Mouse (Mus musculus): ENCODE measurements around the gene Gfi1. TPM values are rescaled to one million over a fixed set of nuclear protein-coding genes. Genes with fewer than 3 reads are reported as not detected.

Gene Gfi1
- polyA plus RNA-seq (2014; fragmentation: Nextera tagmentation; extraction: Ambion mirVana): 0.07 TPM in 1 of 2 replicates, not detected in the other

DNA sequence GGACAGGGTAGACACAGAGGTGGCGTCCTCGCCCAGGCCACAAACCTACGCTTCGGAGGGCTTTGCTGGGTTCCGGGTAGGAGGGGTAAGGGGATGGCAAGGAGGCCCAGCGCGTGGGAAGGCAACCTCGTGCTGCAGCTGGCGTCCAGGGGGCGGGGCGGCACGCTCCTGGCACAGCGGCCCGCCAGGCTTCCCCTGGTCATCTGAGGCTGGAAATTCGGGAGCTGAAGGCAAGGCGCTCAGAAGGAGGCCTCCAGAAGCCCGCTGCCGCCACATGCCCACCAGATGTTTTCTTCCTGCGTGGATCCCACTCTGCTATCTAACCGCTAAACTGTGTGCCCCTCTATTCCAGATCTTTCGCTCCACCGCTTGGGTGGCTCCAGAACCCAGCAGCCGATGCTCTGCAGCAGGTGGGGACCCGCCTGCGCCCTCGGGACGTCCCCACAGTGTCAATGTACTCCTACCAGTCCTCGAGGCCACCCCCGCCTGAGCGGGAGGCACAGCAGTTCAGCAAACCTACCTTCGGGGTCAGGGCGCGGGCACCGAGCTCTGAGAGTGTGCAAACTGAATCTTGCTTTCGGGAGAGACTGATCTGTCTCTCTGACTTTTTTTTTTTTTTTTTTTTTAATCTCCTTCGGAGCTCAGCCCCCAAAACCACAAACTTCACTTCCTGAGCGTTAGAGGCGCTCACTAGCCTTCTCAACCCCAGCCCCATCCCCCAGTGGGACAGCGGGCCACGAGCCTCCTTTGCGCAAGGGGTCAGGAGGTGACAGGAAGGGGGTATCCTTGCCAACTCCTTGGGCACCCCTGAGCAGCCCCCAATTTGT is at the start of gene Gfi1:
Gfi1 (minus strand) TSS at position 602 of the 827 bp plus-strand sequence.
- no peak within 1 kb of the TSS for H3K9ac ChIP-seq (ENCODE audit: low read length)
- H3K9me3 ChIP-seq (ENCODE audit: control insufficient read depth, low read length): no peaks in the 10 kb centered on the region
- H3K4me2 ChIP-seq (ENCODE audit: low read depth, low read length, severe bottlenecking): peak within 1 kb of the TSS; percentile 46
- H3K4me1 ChIP-seq (replicated peaks; ENCODE audit: control insufficient read depth, insufficient read depth, low read length): peaks cover 29% of the 10 kb centered on the region
- no peaks in the 10 kb centered on the region for H3K36me3 ChIP-seq (ENCODE audit: control insufficient read depth, insufficient read depth, low read length)
- H3K27me3 ChIP-seq (ENCODE audit: control insufficient read depth, insufficient read depth, low read length): peaks cover 86% of the 10 kb centered on the region
- H3K4me3 ChIP-seq (ENCODE audit: low read depth, low read length): peak within 1 kb of the TSS; percentile 20
- ATAC-seq (replicated peaks; ENCODE audit: low FRiP score) (no peak), DNase-seq (ENCODE audit: low spot score) (peak; percentile 55)
- under 1% methylated on average over 41 of the region's 41 CpGs for WGBS
- no peak within 1 kb of the TSS for H3K27ac ChIP-seq (ENCODE audit: low read depth, low read length)

DNA sequence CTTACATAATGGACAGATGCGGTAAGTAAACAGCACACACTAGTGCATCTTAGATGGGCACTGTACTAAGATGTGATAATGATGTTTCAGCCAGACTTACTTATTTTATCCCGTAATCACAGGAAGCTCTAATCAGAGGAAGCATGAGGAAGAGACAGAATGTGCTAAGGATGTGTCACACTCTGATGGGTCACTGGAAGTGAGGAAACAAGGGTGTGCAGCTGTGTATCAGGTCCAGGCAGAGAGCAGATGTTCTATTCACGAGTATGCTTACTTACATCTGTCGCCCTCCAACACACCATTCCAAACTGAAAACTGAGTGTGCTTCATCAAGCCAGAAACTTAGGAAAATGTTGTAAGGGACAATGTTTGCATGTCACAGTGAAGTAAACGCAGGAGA is 46.2 kb upstream of the Gfi1 start:
- DNase-seq (ENCODE audit: low spot score) (no peak), ATAC-seq (replicated peaks; ENCODE audit: low FRiP score) (no peak)
- Histone ChIP-seq H3K9ac (ENCODE audit: low read length) (no peak overlapping the region), H3K36me3 (ENCODE audit: control insufficient read depth, insufficient read depth, low read length) (no peaks in the 10 kb centered on the region; the same call in 1 of the 2 replicates), H3K27ac (ENCODE audit: low read depth, low read length) (no peak overlapping the region), H3K4me3 (ENCODE audit: low read depth, low read length) (no peak overlapping the region), H3K27me3 (ENCODE audit: control insufficient read depth, insufficient read depth, low read length) (no peaks in the 10 kb centered on the region), H3K4me1 (replicated peaks; ENCODE audit: control insufficient read depth, insufficient read depth, low read length) (no peaks in the 10 kb centered on the region), H3K4me2 (ENCODE audit: low read depth, low read length, severe bottlenecking) (no peak overlapping the region), H3K9me3 (ENCODE audit: control insufficient read depth, low read length) (no peaks in the 10 kb centered on the region)
- 87% methylated on average over 5 of the region's 5 CpGs for WGBS

DNA sequence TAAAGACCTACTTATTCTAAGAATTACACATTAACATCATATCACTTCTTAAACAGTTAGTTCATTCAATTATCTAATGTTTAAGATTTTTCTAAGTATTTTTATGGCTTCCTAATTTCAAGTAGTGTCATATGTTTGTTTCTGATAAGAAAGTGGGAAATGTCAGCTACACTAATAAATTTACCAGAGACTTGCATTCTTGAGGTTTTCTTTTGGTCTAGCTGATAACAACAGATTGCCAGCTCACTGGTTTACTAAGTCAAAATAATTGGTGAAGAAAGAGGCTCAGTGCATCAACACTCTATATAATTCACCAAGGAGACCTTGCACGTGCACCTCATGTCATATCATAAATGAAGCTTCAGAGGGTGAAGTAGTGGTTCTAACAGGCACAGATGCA is 42.4 kb upstream of the Gfi1 start:
- Histone ChIP-seq H3K4me1 (replicated peaks; ENCODE audit: control insufficient read depth, insufficient read depth, low read length) (no peaks in the 10 kb centered on the region), H3K4me3 (ENCODE audit: low read depth, low read length) (no peak overlapping the region), H3K27me3 (ENCODE audit: control insufficient read depth, insufficient read depth, low read length) (no peaks in the 10 kb centered on the region), H3K27ac (ENCODE audit: low read depth, low read length) (no peak overlapping the region), H3K9me3 (ENCODE audit: control insufficient read depth, low read length) (no peaks in the 10 kb centered on the region), H3K36me3 (ENCODE audit: control insufficient read depth, insufficient read depth, low read length) (no peaks in the 10 kb centered on the region; the same call in 1 of the 2 replicates), H3K9ac (ENCODE audit: low read length) (no peak overlapping the region), H3K4me2 (ENCODE audit: low read depth, low read length, severe bottlenecking) (no peak overlapping the region)
- ATAC-seq (replicated peaks; ENCODE audit: low FRiP score) (no peak), DNase-seq (ENCODE audit: low spot score) (no peak)
- WGBS: 93% methylated on average over 1 of the region's 1 CpGs

DNA sequence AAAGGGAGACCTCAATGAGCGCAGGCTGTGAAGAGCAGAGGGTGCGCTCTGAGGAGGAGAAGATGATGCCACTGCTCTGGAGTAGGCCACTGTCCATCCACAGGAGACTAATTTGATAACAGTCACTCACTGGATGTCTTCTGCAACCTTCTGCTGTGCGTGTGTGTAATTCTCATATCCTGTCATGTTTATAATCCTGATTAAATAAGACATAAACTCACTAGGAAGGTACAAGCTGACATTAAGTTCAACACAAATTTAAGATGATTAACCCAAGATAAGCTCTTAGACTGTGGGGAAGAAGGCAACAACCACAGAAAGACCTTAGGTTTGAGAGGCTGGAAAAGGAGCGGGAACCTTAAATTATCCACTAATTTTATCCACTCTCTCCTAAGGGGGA is 40.1 kb upstream of the Gfi1 start:
- Histone ChIP-seq H3K9me3 (ENCODE audit: control insufficient read depth, low read length) (no peaks in the 10 kb centered on the region), H3K27me3 (ENCODE audit: control insufficient read depth, insufficient read depth, low read length) (no peaks in the 10 kb centered on the region), H3K4me2 (ENCODE audit: low read depth, low read length, severe bottlenecking) (no peak overlapping the region), H3K9ac (ENCODE audit: low read length) (no peak overlapping the region), H3K27ac (ENCODE audit: low read depth, low read length) (no peak overlapping the region), H3K4me3 (ENCODE audit: low read depth, low read length) (no peak overlapping the region), H3K4me1 (replicated peaks; ENCODE audit: control insufficient read depth, insufficient read depth, low read length) (no peaks in the 10 kb centered on the region), H3K36me3 (ENCODE audit: control insufficient read depth, insufficient read depth, low read length) (no peaks in the 10 kb centered on the region; the same call in 1 of the 2 replicates)
- ATAC-seq (replicated peaks; ENCODE audit: low FRiP score) (no peak), DNase-seq (ENCODE audit: low spot score) (no peak)
- 95% methylated on average over 4 of the region's 4 CpGs for WGBS

DNA sequence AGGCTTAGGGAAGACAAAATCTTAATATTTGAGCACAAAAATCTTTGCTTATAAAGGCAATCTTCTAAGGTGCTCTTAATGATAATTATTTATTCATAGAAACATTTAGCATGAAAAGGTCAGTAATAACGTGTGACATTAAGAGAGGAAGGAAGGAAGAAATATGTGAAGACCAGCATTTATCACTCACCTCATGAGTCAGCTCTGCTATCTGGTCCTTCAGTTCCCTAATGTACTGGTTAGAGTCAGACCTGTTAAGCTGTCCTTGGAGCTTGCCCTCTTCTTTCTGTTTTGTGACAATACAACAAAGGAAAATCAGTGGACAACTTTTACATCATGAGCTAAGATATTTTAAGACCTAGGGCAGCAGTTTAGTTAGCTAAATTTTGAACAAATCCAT is 38.6 kb upstream of the Gfi1 start:
- no peaks in the 10 kb centered on the region for H3K4me1 ChIP-seq (replicated peaks; ENCODE audit: control insufficient read depth, insufficient read depth, low read length)
- no peak for ATAC-seq (replicated peaks; ENCODE audit: low FRiP score)
- 79% methylated on average over 1 of the region's 1 CpGs for WGBS
- H3K9ac ChIP-seq (ENCODE audit: low read length): no peak overlapping the region
- no peaks in the 10 kb centered on the region for H3K27me3 ChIP-seq (ENCODE audit: control insufficient read depth, insufficient read depth, low read length)
- no peak overlapping the region for H3K27ac ChIP-seq (ENCODE audit: low read depth, low read length)
- no peak overlapping the region for H3K4me3 ChIP-seq (ENCODE audit: low read depth, low read length)
- no peak for DNase-seq (ENCODE audit: low spot score)
- no peak overlapping the region for H3K4me2 ChIP-seq (ENCODE audit: low read depth, low read length, severe bottlenecking)
- no peaks in the 10 kb centered on the region; the same call in 1 of the 2 replicates for H3K36me3 ChIP-seq (ENCODE audit: control insufficient read depth, insufficient read depth, low read length)
- H3K9me3 ChIP-seq (ENCODE audit: control insufficient read depth, low read length): no peaks in the 10 kb centered on the region

DNA sequence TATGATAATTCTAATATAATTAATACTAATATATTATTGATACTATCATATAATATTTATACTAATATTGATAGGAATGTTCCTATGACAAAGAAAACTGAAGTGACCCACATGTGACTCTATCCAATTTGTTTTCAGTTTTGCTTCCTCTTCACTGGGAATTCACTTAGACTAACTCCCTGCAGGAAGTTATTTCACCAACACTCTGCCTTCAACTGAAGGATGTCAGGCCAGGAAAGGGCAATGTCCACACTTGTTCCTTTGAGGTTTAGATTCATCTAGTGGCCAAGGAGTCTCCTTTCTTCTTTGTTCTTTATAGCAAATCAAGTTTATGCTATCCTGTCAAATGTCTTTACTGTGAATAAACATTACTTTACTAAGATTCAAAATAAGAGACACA is 37.8 kb upstream of the Gfi1 start:
- DNase-seq (ENCODE audit: low spot score) (no peak), ATAC-seq (replicated peaks; ENCODE audit: low FRiP score) (no peak)
- H3K9ac ChIP-seq (ENCODE audit: low read length): no peak overlapping the region
- H3K9me3 ChIP-seq (ENCODE audit: control insufficient read depth, low read length): no peaks in the 10 kb centered on the region
- H3K27ac ChIP-seq (ENCODE audit: low read depth, low read length): no peak overlapping the region
- no peak overlapping the region for H3K4me2 ChIP-seq (ENCODE audit: low read depth, low read length, severe bottlenecking)
- H3K4me1 ChIP-seq (replicated peaks; ENCODE audit: control insufficient read depth, insufficient read depth, low read length): no peaks in the 10 kb centered on the region
- H3K4me3 ChIP-seq (ENCODE audit: low read depth, low read length): no peak overlapping the region
- H3K27me3 ChIP-seq (ENCODE audit: control insufficient read depth, insufficient read depth, low read length): no peaks in the 10 kb centered on the region
- H3K36me3 ChIP-seq (ENCODE audit: control insufficient read depth, insufficient read depth, low read length): no peaks in the 10 kb centered on the region; the same call in 1 of the 2 replicates

DNA sequence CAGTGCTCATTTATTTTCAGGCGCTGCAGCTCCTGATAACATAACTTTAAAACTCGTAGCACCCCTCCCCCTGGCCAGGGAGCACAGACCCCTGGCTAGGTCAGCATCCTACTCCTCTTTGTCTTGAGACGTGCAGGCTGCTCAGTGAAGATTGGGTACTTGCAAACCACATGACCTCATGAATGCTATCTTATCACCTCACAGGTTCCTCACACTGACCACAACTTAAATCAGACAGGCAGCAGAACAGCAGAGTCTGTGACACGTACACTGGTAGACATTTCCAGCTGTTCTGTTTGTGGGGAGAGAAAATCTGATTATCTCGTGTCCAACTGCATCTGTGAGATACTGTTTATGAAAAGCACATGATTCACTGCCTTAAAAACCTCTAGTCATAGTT is 33.3 kb upstream of the Gfi1 start:
- Histone ChIP-seq H3K27me3 (ENCODE audit: control insufficient read depth, insufficient read depth, low read length) (no peaks in the 10 kb centered on the region), H3K36me3 (ENCODE audit: control insufficient read depth, insufficient read depth, low read length) (no peaks in the 10 kb centered on the region), H3K9me3 (ENCODE audit: control insufficient read depth, low read length) (no peaks in the 10 kb centered on the region), H3K4me3 (ENCODE audit: low read depth, low read length) (no peak overlapping the region), H3K4me2 (ENCODE audit: low read depth, low read length, severe bottlenecking) (no peak overlapping the region), H3K4me1 (replicated peaks; ENCODE audit: control insufficient read depth, insufficient read depth, low read length) (no peaks in the 10 kb centered on the region), H3K9ac (ENCODE audit: low read length) (no peak overlapping the region), H3K27ac (ENCODE audit: low read depth, low read length) (no peak overlapping the region)
- WGBS: 73% methylated on average over 5 of the region's 5 CpGs
- no peak for ATAC-seq (replicated peaks; ENCODE audit: low FRiP score)
- no peak for DNase-seq (ENCODE audit: low spot score)

DNA sequence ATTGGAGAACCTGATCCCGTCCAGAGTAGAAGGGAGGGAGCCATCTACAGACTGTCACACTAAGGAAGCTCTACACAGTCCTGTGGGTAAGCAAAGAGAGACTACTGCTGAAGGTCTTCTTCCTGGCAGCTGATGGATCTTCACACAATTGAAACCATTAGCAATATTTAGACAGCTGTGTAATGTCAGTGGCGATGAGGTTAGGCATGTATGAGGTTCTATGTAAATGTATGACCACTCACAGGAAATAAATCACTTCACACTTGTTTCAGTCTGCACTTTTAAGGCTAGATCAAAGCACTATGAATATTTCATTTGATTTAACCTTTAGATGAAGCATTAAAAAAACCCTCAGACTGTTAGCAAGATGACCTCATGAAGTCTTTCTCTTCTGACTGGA is 30.2 kb upstream of the Gfi1 start:
- ATAC-seq (replicated peaks; ENCODE audit: low FRiP score) (no peak), DNase-seq (ENCODE audit: low spot score) (no peak)
- Histone ChIP-seq H3K27ac (ENCODE audit: low read depth, low read length) (no peak overlapping the region), H3K9ac (ENCODE audit: low read length) (no peak overlapping the region), H3K4me2 (ENCODE audit: low read depth, low read length, severe bottlenecking) (no peak overlapping the region), H3K36me3 (ENCODE audit: control insufficient read depth, insufficient read depth, low read length) (no peaks in the 10 kb centered on the region), H3K9me3 (ENCODE audit: control insufficient read depth, low read length) (no peaks in the 10 kb centered on the region), H3K4me1 (replicated peaks; ENCODE audit: control insufficient read depth, insufficient read depth, low read length) (no peaks in the 10 kb centered on the region), H3K27me3 (ENCODE audit: control insufficient read depth, insufficient read depth, low read length) (no peaks in the 10 kb centered on the region), H3K4me3 (ENCODE audit: low read depth, low read length) (no peak overlapping the region)
- 80% methylated on average over 2 of the region's 2 CpGs for WGBS

DNA sequence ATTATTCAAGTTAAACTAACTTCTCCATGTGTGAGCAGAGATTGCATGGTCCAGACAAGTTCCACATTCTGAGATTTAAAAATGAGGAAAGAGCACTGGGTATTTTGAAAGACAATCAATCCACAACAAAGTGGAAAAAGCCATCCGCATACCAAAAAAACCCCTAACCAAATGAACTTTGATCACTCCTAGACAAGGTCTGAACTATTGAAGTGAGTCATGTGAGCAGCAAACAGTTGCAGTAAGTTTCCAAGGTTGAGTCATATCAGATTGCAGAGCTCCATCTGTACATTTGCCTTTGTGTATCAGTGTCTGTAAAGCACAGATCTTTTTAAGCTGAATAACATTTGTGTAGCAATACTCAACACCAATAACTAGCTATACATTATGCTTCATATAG is 28.9 kb upstream of the Gfi1 start:
- 90% methylated on average over 1 of the region's 1 CpGs for WGBS
- H3K4me1 ChIP-seq (replicated peaks; ENCODE audit: control insufficient read depth, insufficient read depth, low read length): no peaks in the 10 kb centered on the region
- H3K9ac ChIP-seq (ENCODE audit: low read length): no peak overlapping the region
- ATAC-seq (replicated peaks; ENCODE audit: low FRiP score) (no peak), DNase-seq (ENCODE audit: low spot score) (no peak)
- no peak overlapping the region for H3K4me3 ChIP-seq (ENCODE audit: low read depth, low read length)
- H3K27ac ChIP-seq (ENCODE audit: low read depth, low read length): no peak overlapping the region
- no peaks in the 10 kb centered on the region for H3K27me3 ChIP-seq (ENCODE audit: control insufficient read depth, insufficient read depth, low read length)
- no peaks in the 10 kb centered on the region for H3K36me3 ChIP-seq (ENCODE audit: control insufficient read depth, insufficient read depth, low read length)
- no peaks in the 10 kb centered on the region for H3K9me3 ChIP-seq (ENCODE audit: control insufficient read depth, low read length)
- no peak overlapping the region for H3K4me2 ChIP-seq (ENCODE audit: low read depth, low read length, severe bottlenecking)

Measured in forebrain, embryonic 11.5 days (tissue).